Mouse (Mus musculus) ES-Bruce4 (cell line): ENCODE measurements around the gene E130208F15Rik.

Source experiments
- CTCF ChIP-seq: IDR thresholded peaks from one replicate; pipeline ENCODE4 v1.8.1; 2011; ENCODE audit warnings: low read depth, low read length
- POLR2A ChIP-seq: IDR thresholded peaks from one replicate; pipeline ENCODE4 v1.8.1; 2011; ENCODE audit warnings: low read length; ENCODE audit not compliant: insufficient read depth

DNA sequence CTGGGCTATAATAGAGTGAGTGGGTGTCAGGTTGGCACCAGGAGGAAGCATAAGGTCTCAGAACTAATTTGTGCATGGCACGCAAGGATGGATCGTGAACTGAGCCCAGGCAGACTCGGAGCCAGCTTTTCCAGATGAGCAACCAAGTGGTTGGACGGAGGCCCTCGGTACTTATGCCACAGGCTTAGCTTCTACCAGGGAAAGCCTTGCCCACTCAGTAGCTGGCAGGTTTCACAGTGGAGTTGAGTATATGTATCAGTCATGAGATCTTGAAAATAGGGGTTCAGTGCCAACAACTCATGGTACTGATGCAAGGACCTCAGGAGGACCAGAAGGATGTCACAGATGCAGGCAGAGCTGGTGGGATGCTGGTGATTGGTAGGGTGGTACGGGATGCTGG, 14.1 kb downstream of the E130208F15Rik start:
- TF ChIP-seq CTCF (no peak), POLR2A (no peak)
